Mouse (Mus musculus) intestine, embryonic 16.5 days (tissue): ENCODE measurements around the gene Mgmt. TPM values are rescaled to one million over a fixed set of nuclear protein-coding genes. Genes with fewer than 3 reads are reported as not detected.

Source experiments
- ATAC-seq: fragments of 200-750 bp; cut with Nextera tagmentation; 2 replicates; pipeline ENCODE4 v1.8.0; 2017; ENCODE audit warnings: moderate TSS enrichment, moderate library complexity
- H3K27ac ChIP-seq: fragments of 300-500 bp; sonication (generic); 2 replicates; pipeline ENCODE4 v1.5.1; 2014; ENCODE audit warnings: mild to moderate bottlenecking, low read length
- H3K27me3 ChIP-seq: fragments of 300-500 bp; sonication (generic); replicated peaks from 2 replicates; pipeline ENCODE4 v1.6.1; 2014; ENCODE audit warnings: low read length, control low read depth, mixed read lengths; ENCODE audit not compliant: control insufficient read depth, insufficient read depth
- H3K36me3 ChIP-seq: fragments of 300-500 bp; sonication (generic); 2 replicates; pipeline ENCODE4 v1.6.1; 2014; ENCODE audit warnings: low read length, control low read depth; ENCODE audit not compliant: control insufficient read depth, insufficient read depth
- H3K4me1 ChIP-seq: fragments of 300-500 bp; sonication (generic); 2 replicates; pipeline ENCODE4 v1.6.1; 2014; ENCODE audit warnings: low read length, control low read depth, mixed read lengths; ENCODE audit not compliant: control insufficient read depth, insufficient read depth
- H3K4me2 ChIP-seq: fragments of 300-500 bp; sonication (generic); 2 replicates; pipeline ENCODE4 v1.6.1; 2014; ENCODE audit warnings: low read depth, low read length, control low read depth
- H3K4me3 ChIP-seq: fragments of 300-500 bp; sonication (generic); 2 replicates; pipeline ENCODE4 v1.5.1; 2014; ENCODE audit warnings: mild to moderate bottlenecking, low read length
- H3K9ac ChIP-seq: fragments of 300-500 bp; sonication (generic); 2 replicates; pipeline ENCODE4 v1.6.1; 2014; ENCODE audit warnings: low read depth, low read length
- H3K9me3 ChIP-seq: fragments of 300-500 bp; sonication (generic); 2 replicates; pipeline ENCODE4 v1.6.1; 2016; ENCODE audit warnings: low read length, control low read depth; ENCODE audit not compliant: control insufficient read depth
- WGBS: fragments of 180-500 bp; shearing (Covaris S2); extraction: QIAGEN DNeasy Blood & Tissue Kit; methylation state at CpG from one replicate; pipeline ENCODE4 v1.1.7; 2014; 5-methylcytosine and 5-hydroxymethylcytosine counted together
- polyA plus RNA-seq: library from polyadenylated mRNA; unstranded; fragments of >200 nt; fragmentation: Nextera tagmentation; extraction: Ambion mirVana; gene quantifications from 2 replicates; pipeline ENCODE4 v1.2.1, GENCODE M21; 2015

The Mgmt gene
- polyA plus RNA-seq, 1 experiment from 2014 or later = 5.9 TPM

DNA sequence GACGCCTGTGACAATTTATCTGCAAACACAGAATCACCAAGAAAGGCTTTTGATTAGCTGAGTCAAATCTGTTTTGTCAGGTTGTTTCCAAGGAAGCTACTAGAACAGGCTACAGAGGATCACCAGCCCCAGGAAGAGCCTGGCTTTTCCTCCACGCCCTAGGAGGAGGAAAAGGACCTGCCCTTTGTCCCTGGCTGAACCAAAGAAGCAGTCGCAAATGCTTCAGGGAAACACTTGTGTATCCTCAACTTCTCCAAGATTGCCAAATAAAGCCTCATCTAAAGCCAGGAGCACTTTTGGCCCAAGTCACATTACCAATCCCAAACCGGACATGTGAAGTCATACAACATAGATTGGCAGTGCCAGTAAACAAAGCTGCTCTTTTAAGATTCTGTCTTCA, 41.7 kb upstream of the Mgmt start:
- no peak for ATAC-seq
- Histone ChIP-seq H3K36me3 (no peaks in the 10 kb centered on the region), H3K9ac (no peak overlapping the region), H3K4me2 (no peak overlapping the region), H3K27ac (no peak overlapping the region), H3K27me3 (no peaks in the 10 kb centered on the region), H3K9me3 (no peaks in the 10 kb centered on the region), H3K4me1 (0 out of 2 replicates have a peak, but pooled peaks cover 3% of the 10 kb centered on the region), H3K4me3 (no peak overlapping the region)
- WGBS = 49% methylated on average over 4 of the region's 4 CpGs

DNA sequence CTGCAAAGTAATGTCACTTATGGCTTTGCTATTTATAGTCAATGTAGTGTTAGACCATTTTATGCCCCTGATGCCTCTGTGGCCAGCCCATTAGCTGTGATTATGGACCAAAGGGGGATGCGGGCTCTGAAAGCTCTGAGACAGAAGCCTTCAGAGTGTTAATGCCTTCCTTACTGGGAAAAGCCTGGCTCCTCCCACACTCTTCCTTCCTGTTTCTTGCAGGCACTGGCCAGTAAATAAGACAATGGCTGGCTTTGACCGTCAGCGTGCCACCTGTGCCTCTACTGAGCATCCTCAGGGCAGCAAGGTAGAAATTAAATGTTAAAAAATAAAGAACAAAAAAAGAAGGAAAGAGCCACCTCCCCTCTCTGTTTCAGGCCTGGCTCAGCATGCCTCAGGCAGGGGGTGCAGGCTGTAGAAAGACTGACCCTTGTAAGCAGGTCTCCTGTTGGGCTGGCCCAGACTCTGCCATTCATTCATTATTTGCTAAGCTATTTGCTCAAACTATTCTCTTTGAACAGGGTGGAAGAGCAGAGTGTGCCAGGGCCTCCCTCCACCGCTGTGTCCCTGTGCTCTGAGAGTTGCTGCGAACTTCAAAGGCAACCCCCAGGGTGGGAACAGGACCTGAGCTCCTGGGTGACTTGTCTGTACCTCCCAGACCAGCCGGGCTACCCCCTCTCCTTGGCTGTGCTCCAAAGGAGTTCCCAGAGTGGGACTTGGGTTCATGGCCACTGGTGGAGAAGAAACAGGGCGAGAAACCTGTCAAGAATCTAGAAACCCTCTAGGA, 29.5 kb upstream of the Mgmt start:
- ATAC-seq = no peak
- no peaks in the 10 kb centered on the region for H3K36me3 ChIP-seq
- H3K27ac ChIP-seq = no peak overlapping the region
- H3K4me3 ChIP-seq = no peak overlapping the region
- H3K4me1 ChIP-seq = no peaks in the 10 kb centered on the region
- H3K27me3 ChIP-seq = no peaks in the 10 kb centered on the region
- WGBS = 30% methylated on average over 7 of the region's 7 CpGs
- no peak overlapping the region for H3K4me2 ChIP-seq
- no peaks in the 10 kb centered on the region for H3K9me3 ChIP-seq
- H3K9ac ChIP-seq = no peak overlapping the region

DNA sequence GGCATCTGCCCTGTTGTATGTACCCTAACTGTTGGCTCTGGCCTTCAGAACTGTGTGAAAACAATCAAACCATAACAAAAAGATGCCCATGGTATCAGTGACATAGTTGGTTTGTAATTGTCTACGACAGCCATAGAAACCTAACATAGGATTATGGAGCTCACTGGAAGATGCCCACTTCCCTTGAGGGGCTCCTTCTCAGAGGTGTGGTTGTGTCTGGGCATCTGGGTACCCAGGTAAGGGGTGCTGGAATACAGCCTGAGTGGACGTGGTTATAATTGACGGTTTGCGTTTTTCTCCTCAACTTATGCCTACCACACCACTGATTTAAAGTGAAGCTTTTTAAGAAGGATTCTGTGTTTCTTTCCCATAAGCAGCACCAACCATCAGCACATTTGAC, 28.5 kb upstream of the Mgmt start:
- no peak for ATAC-seq
- no peak overlapping the region for H3K4me3 ChIP-seq
- no peaks in the 10 kb centered on the region for H3K9me3 ChIP-seq
- 95% methylated on average over 4 of the region's 4 CpGs for WGBS
- H3K27ac ChIP-seq = no peak overlapping the region
- H3K4me1 ChIP-seq = no peaks in the 10 kb centered on the region
- no peaks in the 10 kb centered on the region for H3K27me3 ChIP-seq
- no peak overlapping the region for H3K4me2 ChIP-seq
- no peaks in the 10 kb centered on the region for H3K36me3 ChIP-seq
- no peak overlapping the region for H3K9ac ChIP-seq

GRCm38 (mm10) chr7:136866535-136866934, 27.9 kb upstream of the Mgmt start:
- H3K4me1 ChIP-seq = no peaks in the 10 kb centered on the region
- WGBS = 78% methylated on average over 4 of the region's 4 CpGs
- no peaks in the 10 kb centered on the region for H3K9me3 ChIP-seq
- no peaks in the 10 kb centered on the region for H3K36me3 ChIP-seq
- no peaks in the 10 kb centered on the region for H3K27me3 ChIP-seq
- H3K4me3 ChIP-seq = no peak overlapping the region
- no peak overlapping the region for H3K27ac ChIP-seq
- no peak overlapping the region for H3K4me2 ChIP-seq
- H3K9ac ChIP-seq = no peak overlapping the region
- ATAC-seq = no peak

GRCm38 (mm10) chr7:136871535-136871934, 22.9 kb upstream of the Mgmt start:
- 68% methylated on average over 11 of the region's 11 CpGs for WGBS
- H3K4me2 ChIP-seq = no peak overlapping the region

DNA sequence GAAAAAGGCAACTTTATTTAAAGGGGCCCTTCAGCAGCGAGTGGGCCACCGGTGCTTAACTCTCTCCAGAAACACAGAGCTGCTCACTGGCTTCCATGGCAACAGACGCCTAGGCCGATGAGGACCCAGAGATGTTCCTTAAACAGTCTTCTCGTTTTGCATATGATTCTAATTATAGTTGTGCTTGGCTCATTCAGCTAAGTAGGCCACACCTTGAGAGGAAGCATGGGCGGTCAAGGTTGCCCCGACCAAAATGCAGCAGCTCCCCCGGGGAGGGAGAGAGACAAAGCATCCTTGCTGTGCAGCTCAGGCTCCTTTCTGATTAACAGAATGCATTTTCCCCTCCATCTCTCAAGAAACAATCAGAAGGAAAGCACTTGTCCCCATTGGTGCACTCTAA, 22.4 kb upstream of the Mgmt start:
- H3K27ac ChIP-seq = no peak overlapping the region
- 42% methylated on average over 8 of the region's 8 CpGs for WGBS
- H3K4me2 ChIP-seq = no peak overlapping the region
- H3K9me3 ChIP-seq = no peaks in the 10 kb centered on the region
- no peaks in the 10 kb centered on the region for H3K27me3 ChIP-seq
- H3K4me1 ChIP-seq = no peaks in the 10 kb centered on the region
- H3K9ac ChIP-seq = no peak overlapping the region
- ATAC-seq = no peak
- no peak overlapping the region for H3K4me3 ChIP-seq
- H3K36me3 ChIP-seq = no peaks in the 10 kb centered on the region

More at GRCm38 (mm10) chr7:136871535-136871934, 22.9 kb upstream of the Mgmt start:
- Histone ChIP-seq H3K27me3 (no peaks in the 10 kb centered on the region), H3K27ac (no peak overlapping the region), H3K4me3 (no peak overlapping the region), H3K9ac (no peak overlapping the region), H3K36me3 (no peaks in the 10 kb centered on the region), H3K9me3 (no peaks in the 10 kb centered on the region), H3K4me1 (no peaks in the 10 kb centered on the region)
- ATAC-seq = no peak

GRCm38 (mm10) chr7:136874396-136874795, 20.0 kb upstream of the Mgmt start:
- H3K4me1 ChIP-seq = no peaks in the 10 kb centered on the region
- no peaks in the 10 kb centered on the region for H3K27me3 ChIP-seq
- no peak overlapping the region for H3K4me2 ChIP-seq
- no peaks in the 10 kb centered on the region for H3K36me3 ChIP-seq
- no peaks in the 10 kb centered on the region for H3K9me3 ChIP-seq
- ATAC-seq = no peak
- H3K9ac ChIP-seq = no peak overlapping the region
- H3K27ac ChIP-seq = no peak overlapping the region
- WGBS = 25% methylated on average over 1 of the region's 1 CpGs
- H3K4me3 ChIP-seq = no peak overlapping the region

- ATAC-seq = no peak
- no peak overlapping the region for H3K9ac ChIP-seq
- no peak overlapping the region for H3K27ac ChIP-seq
- no peaks in the 10 kb centered on the region for H3K27me3 ChIP-seq
- 69% methylated on average over 4 of the region's 4 CpGs for WGBS
- H3K4me2 ChIP-seq = no peak overlapping the region
- no peaks in the 10 kb centered on the region for H3K36me3 ChIP-seq
- no peaks in the 10 kb centered on the region for H3K4me1 ChIP-seq
- H3K4me3 ChIP-seq = no peak overlapping the region
- H3K9me3 ChIP-seq = no peaks in the 10 kb centered on the region
Observed at GRCm38 (mm10) chr7:136880386-136880785, 14.0 kb upstream of the Mgmt start.

- no peaks in the 10 kb centered on the region for H3K9me3 ChIP-seq
- no peak for ATAC-seq
- H3K36me3 ChIP-seq = no peaks in the 10 kb centered on the region
- H3K9ac ChIP-seq = no peak overlapping the region
- H3K27me3 ChIP-seq = no peaks in the 10 kb centered on the region
- H3K4me3 ChIP-seq = no peak overlapping the region
- no peak overlapping the region for H3K27ac ChIP-seq
- WGBS = 91% methylated on average over 6 of the region's 6 CpGs
- H3K4me2 ChIP-seq = no peak overlapping the region
- no peaks in the 10 kb centered on the region for H3K4me1 ChIP-seq
Observed at GRCm38 (mm10) chr7:136888161-136888560, 6.3 kb upstream of the Mgmt start.

- no peak for ATAC-seq
- whole genome bisulfite sequencing = 94% methylated on average over 1 of the region's 1 CpGs
- Histone ChIP-seq H3K4me2 (no peak overlapping the region), H3K9me3 (no peaks in the 10 kb centered on the region), H3K4me1 (0 out of 2 replicates have a peak, but pooled peaks cover 3% of the 10 kb centered on the region), H3K27ac (no peak overlapping the region), H3K9ac (no peak overlapping the region), H3K36me3 (no peaks in the 10 kb centered on the region), H3K4me3 (no peak overlapping the region), H3K27me3 (no peaks in the 10 kb centered on the region)
Observed at GRCm38 (mm10) chr7:136895356-136895755, 942 bp downstream of the Mgmt start.
